Comparison of ENCODE assay signal across 8 mouse cellular contexts in the genomic region with DNA sequence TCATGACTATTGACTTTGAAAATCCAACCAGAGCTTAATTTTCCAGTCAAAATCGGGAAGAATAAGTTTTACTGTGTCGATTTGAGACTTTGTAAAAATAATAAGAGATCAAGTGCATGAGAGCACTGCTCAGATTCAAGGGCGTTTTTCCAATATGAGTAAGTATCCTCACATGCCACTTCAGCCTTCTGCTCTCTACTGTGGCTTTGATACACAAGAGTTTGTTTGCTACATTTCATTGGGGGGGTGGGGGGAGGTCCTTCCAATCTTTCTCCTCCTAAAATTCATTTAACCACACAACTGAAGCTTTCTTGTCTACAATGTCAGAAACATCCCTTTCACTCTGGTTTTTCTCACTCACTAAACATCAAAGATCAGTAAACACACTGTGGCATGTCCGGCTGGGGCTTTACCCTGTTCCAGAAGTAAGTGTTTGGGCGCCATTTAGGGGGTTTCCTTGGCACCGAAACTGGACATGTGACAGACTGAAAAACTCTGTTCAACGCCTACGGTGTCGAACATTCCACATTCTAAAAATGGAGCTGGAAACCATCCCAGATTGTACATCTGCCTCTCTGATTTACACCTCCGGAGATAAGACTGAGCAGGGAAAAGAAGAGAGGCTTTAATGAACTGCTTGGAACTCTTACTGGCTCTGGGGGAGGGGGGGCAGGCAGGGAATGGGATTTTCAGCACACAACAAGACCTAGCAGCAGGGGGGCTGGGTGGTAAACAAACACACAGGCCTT.
DNase-seq lines count a peak whose midpoint lies in the region; ATAC-seq and TF ChIP-seq lines count a peak whose summit lies in the region.

No protein-coding gene starts in this region.

- no peaks in the 10 kb centered on the region for H3K4me1 ChIP-seq in kidney, adult 2 months (ENCODE audit: control insufficient read depth, insufficient read depth, low read length)
- H3K4me1 ChIP-seq in heart, embryonic 16.5 days (ENCODE audit: control insufficient read depth, insufficient read depth, low read length) = 0 out of 2 replicates have a peak, but pooled peaks cover 8% of the 10 kb centered on the region

- no peak for TF ChIP-seq CTCF in kidney, adult 2 months (conservative IDR thresholded peaks at IDR 0.05; ENCODE audit: insufficient read depth, insufficient read length, low read depth, low read length)

- no peak overlapping the region for H3K27ac ChIP-seq in kidney, adult 2 months (ENCODE audit: insufficient read depth, low read depth, low read length)
- peak overlapping the region; percentile 84 for H3K27ac ChIP-seq in heart, embryonic 16.5 days (ENCODE audit: low read length)

- peak; percentile 92 for ATAC-seq in heart, embryonic 16.5 days (replicated peaks; ENCODE audit: extremely low read depth, insufficient read depth, low FRiP score)

- WGBS in kidney, adult 2 months = 41% methylated on average over 10 of the region's 10 CpGs
- 29% methylated on average over 10 of the region's 10 CpGs for WGBS in heart, embryonic 16.5 days

- no peaks in the 10 kb centered on the region for H3K27me3 ChIP-seq in kidney, adult 2 months (replicated peaks; ENCODE audit: control insufficient read depth, insufficient read depth, low read length)
- no peaks in the 10 kb centered on the region for H3K27me3 ChIP-seq in heart, embryonic 16.5 days (ENCODE audit: control insufficient read depth, insufficient read depth, low read length)

- H3K4me3 ChIP-seq in kidney, adult 2 months (ENCODE audit: insufficient read depth, low read depth, low read length) = no peak overlapping the region
- no peak overlapping the region for H3K4me3 ChIP-seq in heart, embryonic 16.5 days (ENCODE audit: low read length)

- peak overlapping the region; percentile 26 for H3K4me2 ChIP-seq in heart, embryonic 16.5 days (ENCODE audit: low read depth, low read length)

- H3K36me3 ChIP-seq in kidney, adult 2 months (ENCODE audit: control insufficient read depth, insufficient read depth, low read length) = no peaks in the 10 kb centered on the region
- H3K36me3 ChIP-seq in heart, embryonic 16.5 days (ENCODE audit: control insufficient read depth, insufficient read depth) = no peaks in the 10 kb centered on the region

- no peak overlapping the region for H3K9ac ChIP-seq in heart, embryonic 16.5 days (ENCODE audit: low read length)

- TF ChIP-seq POLR2A in kidney, adult 2 months (IDR thresholded peaks at IDR 0.05; ENCODE audit: low read depth, low read length) = no peak

- DNase-seq in kidney, postnatal 4 days = peak; percentile 3 to 9
- DNase-seq in kidney, adult 2 months = no peak
- peak; percentile 18 for DNase-seq in cerebellum, adult 9-10 months
- DNase-seq in mesoderm, embryonic 11.5 days (ENCODE audit: low read depth, low spot score) = peak; percentile 6
- no peak for DNase-seq in adrenal gland, adult 8-10 months
- no peak for DNase-seq in spleen, adult 18-20 months
- DNase-seq in ovary, postnatal 14 days (ENCODE audit: low spot score) = no peak

- H3K9me3 ChIP-seq in heart, embryonic 16.5 days (replicated peaks; ENCODE audit: control insufficient read depth, low read length) = no peaks in the 10 kb centered on the region

Comparison
In these comparisons a context has a peak if more than half of its experiments do, and no peak if none do; other contexts are left out.
1. DNase-seq: peak in kidney, postnatal 4 days (2 of 2), cerebellum, adult 9-10 months (single experiment) and mesoderm, embryonic 11.5 days (single experiment); none in kidney, adult 2 months (single experiment), adrenal gland, adult 8-10 months (single experiment), spleen, adult 18-20 months (0 of 2) and ovary, postnatal 14 days (single experiment).